Mouse (Mus musculus) forelimb bud, embryonic 11.5 days (tissue): ENCODE measurements around the gene Rchy1.

ENCODE experiments used
- DNase-seq: peaks from one replicate; pipeline ENCODE4 v3.0.0-alpha.2; 2012; ENCODE audit warnings: low read depth, low spot score

Gene Rchy1

DNA sequence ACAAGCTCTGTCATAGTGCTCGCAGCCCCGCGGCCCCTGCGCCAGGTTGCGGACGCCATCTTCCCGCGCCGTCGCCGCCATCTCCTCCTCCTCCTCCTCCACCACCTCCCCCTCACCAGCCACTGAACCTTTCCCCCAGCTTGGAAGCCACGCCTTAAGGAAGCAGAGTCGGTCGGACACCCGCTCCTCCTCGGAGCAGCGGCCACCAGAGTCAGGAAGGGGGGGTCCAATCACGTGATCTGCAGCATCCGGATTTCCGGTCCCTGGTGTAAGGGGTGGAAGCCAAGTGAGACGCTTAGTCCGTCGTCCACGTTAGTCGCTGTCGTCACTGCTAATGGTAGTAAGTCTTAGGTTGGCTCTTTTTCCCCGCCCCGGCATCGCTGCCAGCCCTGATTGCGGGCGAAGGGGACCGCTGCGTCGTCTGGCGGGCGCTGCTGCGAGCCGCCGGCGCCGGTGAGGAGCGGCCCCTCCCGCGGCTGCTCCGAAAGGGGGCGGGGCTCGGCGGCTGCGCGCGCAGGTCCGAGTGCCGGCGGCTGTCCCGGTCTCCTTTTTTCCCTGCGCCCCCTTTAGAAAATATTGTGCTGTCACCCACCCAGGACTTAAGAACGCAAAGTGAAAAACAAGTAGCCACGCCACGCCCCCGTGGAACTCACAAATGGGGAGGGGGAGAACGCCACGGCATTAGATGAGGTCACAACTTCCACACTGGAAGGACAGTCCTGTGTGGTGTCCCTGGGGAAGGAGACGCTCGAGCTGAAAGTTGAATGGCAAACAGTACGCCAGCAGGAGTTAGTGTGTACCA lies at the start of gene Rchy1:
Gene Rchy1, minus strand, starts transcription at position 430 of the 802 bp plus-strand sequence.
- DNase-seq: peak; percentile 94

DNA sequence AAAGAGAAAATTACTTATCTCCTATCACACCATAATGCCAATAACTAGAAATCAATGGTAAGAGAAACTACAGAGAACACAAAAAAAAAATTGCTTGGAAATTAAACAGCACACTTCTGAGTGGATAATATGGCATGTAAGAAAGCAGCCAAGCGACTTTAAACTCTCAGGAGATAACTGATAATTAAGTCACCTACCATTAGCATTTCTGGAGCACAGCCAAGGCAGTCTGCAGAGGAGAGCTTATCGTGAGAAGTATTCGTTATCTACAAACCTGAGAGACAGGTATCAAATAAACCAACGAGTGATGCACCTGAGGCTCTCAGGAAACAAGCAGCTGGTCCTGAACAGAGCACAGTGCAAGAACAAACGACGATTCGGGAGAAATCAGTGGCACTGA lies 48.9 kb upstream of the Rchy1 start:
- DNase-seq: no peak

DNA sequence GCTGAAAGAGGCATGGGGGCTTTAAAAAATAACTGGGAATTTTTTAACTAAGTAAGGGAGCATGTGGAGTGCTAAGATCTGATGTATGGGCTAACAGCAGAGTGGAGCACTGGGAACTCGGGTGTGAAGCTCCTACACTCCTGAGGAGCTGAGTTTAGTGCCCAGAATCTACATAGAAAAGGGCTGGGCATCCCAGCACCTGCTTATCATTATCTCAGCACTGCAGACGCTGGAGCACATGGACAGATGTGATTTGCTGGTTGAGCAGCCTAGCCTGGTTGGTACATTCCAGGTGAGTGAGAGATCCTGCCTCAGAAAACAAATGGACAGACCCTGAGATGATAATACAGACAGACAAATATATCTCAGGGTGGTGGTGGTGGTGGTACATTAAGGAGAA lies 47.0 kb upstream of the Rchy1 start:
- DNase-seq: no peak

DNA sequence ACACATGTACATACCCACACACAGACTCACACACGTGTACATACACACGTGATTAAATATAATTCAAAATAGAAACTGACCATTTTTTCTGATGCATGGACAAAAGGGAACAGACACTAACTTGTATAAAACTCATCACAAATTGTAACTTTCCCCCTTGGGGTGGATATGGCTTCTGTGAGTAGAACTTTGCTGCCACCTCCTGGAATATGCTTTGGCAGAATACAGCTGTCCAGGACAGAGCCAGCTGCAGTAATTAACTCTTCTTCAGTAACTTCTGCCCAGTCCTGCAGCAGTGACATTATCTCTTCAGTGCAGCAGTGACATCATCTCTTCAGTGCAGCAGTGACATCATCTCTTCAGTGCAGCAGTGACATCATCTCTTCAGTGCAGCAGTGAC lies 40.1 kb upstream of the Rchy1 start:
- DNase-seq: no peak

DNA sequence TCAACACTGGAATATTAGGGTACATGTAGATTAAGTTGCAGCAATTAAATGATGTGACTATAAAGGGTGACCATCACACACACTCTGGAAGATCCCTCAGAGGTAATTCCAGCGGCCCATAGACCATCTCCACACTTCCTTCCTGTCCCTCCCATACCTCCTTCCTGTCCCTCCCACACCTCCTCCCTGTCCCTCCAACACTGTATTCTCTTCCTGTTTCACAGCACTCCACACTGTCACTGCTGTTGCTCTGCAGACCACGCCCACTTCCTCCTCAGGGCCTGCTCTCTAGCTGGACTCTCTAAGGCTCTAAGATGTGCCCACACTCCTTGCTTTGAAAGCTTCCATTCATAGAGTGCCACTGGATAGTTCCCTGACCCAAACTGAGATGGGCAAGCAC lies 37.9 kb upstream of the Rchy1 start:
- no peak for DNase-seq

- no peak for DNase-seq
These were observed 31.7 kb upstream of the Rchy1 start for GRCm38 (mm10) chr5:91994546-91994945.

DNA sequence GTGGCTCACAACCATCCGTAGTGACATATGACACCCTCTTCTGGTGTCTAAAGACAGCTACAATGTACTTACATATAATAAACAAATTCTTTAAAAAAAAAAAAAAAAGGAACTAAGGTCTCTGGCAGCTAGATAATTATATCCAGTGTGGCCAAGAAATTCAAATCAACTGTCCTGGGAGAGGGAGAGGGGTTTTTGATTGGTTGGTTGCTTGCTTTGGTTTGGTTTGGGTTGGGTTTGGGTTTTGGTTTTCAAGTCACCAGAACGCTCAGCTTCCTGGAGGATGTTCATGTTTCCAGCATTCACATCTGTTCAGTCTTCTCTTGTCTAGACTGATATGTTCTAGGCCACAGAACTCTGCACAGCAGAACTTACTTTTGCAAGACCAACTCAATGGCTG lies 30.2 kb upstream of the Rchy1 start:
- no peak for DNase-seq

DNA sequence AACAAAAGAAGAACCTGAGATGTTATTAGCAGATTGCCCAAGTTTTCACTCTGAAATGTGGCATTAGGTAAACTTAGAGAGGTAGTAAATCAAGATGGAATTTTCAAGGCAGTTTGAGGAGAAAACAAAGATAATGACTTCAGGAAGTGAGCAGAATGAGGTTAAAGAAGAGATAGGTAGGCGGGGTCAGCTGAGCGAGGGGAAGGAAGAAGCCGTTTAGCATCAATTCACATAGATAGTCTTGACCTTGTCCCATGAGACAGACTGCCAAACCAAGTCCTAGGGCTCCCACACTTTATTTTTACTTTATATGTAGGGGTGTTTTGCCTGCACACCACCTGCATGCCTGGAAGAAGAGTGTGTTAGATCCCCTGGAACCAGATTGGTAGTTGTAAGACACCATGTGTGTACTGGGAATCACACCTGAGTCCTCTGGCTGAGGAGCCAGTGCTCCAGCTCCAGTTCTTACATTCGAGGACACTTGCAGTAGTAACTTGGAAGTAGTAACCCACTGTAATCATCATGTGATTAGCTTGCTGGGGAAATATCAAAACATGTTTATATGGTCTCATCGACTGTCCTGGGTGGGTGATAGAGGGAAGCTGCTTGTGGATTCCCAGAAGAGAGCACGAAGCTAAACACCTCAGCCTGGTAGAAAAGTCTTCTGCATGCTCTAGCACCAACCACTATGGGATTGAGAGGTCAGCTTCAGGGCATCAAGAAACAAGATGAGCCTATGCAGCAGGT lies 28.5 kb upstream of the Rchy1 start:
- DNase-seq: no peak

GRCm38 (mm10) chr5:91989261-91989660 lies 26.4 kb upstream of the Rchy1 start:
- no peak for DNase-seq

DNA sequence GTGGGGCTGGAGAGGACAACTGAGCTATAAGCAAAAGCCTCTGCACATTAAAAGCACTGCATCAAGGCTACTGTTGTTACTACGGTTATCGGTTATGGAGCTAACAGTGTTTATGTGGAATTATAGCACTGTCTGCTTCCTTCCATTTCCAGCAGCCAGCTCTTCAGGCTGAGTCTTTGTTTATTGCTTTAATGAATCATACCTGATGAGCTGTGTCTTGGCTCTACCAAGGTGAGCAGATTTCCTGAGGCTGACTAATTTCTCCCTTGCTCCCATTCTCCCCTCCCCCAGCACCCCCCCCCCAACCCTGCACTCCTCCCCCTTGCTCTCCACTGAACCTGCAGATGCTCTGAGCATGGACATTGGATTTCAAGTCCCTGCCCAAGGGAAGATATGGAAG lies 24.9 kb upstream of the Rchy1 start:
- DNase-seq: no peak

GRCm38 (mm10) chr5:91987236-91987635 lies 24.4 kb upstream of the Rchy1 start, which contains the start of gene Odaph:
Gene Odaph, plus strand, starts transcription at chr5:91987475.
- DNase-seq: no peak

DNA sequence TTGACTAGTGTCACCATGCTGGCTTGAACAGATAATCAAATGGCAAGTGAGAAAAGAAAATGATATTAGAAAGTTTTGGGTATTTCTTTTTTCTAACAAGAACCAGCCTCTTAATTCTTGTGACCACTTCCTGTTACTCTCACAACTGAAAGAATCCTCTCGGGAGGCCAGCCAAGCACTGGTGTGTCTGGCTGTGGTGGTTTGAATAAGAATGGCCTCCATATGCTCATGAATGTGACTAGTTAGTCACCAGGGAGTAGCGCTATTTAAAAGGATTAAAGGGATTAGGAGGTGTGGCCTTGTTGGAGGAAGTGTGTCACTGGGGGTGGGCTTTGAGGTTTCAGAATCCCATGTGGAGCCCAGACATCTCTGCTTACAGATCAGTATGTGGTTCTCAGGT lies 22.9 kb upstream of the Rchy1 start:
- DNase-seq: no peak

GRCm38 (mm10) chr5:91983490-91983889 lies 20.6 kb upstream of the Rchy1 start:
- no peak for DNase-seq

GRCm38 (mm10) chr5:91981176-91981840 lies 18.4 kb upstream of the Rchy1 start:
- no peak for DNase-seq

DNA sequence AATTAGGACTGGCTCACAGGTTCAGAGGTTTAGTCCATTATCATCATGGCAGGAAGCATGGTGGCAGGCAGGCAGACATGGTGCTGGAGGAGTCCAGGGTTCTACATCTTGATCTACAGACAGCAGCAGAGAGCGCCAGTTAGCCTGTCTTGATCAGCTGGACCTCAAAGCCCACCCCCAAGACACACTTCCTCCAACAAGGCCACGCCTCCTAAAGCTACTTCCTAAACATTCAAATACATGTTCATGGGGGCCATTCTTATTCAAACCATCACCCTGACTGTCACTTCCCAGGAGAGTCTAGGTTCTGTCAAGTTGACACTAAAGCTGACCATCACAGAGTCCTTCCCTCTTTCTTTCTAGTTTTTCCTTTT lies 14.5 kb upstream of the Rchy1 start:
- no peak for DNase-seq

DNA sequence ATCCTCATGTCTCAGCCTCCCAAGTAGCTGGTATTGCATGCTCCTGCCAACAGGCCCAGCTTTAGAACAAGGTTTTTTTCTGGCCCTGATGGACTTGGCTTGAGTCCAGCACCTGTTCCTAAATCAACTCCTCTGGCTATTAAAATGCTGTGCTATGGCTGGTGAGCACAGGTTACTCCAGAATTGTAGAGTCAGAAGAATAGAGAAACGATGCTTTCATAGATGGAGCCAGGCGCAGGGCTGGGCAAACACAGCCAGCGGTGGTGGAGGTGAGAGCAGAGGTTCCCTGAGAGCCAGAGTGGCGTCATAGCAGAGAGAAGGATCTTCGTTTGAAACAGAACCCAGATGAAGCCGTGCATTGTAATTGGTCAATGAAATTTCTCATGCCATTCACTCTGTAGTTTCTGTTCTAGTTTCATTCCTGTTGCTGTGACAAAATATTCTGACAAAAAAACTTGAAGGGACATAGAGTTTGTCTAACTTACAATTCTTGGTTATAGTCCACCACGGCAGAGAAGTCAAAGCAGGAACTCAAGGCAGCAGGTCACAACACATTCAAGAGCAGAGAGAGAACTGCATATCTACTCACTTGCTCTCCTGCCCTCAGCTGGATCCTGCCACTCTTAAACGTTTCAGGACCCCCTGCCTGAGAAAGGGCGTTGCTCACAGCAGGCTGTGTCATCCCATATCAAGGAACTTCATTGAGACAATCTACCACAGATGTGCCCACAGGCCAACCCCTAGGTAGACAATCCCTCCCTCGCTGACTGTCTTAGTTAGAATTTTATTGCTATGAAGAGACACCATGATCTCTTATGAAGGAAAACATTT lies 13.9 kb upstream of the Rchy1 start:
- DNase-seq: no peak

DNA sequence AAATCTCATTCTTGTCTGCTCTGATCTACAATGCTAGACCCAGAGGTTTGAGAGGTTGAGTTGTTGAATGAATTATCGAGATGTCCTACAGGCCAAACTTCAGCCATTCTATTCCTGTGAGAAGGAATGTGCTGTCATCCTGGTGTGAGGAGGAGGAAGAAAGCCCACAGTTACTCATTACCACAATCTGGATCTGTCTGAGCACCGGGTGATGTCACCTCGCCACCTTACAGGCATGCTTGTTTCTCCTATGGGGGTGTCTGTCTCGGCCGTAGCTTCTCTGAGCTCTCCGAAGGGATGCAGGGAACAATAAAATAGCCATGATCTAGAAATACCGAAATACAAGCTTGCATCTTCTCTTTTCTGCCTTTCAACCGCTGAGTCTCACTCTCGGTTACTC lies 12.9 kb upstream of the Rchy1 start:
- no peak for DNase-seq

- no peak for DNase-seq
These were observed 11.1 kb upstream of the Rchy1 start for GRCm38 (mm10) chr5:91974002-91974401.

- DNase-seq: no peak
These were observed 9.2 kb upstream of the Rchy1 start for GRCm38 (mm10) chr5:91972046-91972445.

GRCm38 (mm10) chr5:91962259-91962638 lies 619 bp downstream of the Rchy1 start:
- DNase-seq: no peak

DNA sequence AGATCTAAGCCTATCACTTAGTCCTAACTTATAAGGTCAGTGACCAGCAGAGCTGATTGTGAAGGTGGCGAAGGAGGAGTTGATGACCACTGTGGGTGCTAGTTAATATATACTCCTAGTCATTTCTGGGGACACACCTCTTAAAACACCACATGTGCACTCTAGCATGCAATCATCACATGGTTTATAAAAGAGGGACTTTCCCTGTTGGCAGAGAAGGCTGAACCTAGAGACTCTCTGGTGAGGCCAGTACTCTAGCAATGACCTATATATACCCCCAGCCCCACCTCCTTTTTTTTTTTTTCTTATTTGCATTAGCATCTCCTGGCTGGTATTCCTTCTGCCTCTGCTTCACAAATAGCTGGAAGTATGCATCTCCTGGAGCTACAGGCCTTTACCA lies 1.5 kb downstream of the Rchy1 start:
- no peak for DNase-seq
